Mouse (Mus musculus) neural tube, embryonic 15.5 days (tissue): ENCODE results near the gene Rrnad1. TPM values are rescaled to one million over a fixed set of nuclear protein-coding genes. Genes with fewer than 3 reads are reported as not detected.

ENCODE experiments used
- ATAC-seq: fragments of 200-750 bp; cut with Nextera tagmentation; 2 replicates; pipeline ENCODE4 v1.8.0; 2017; ENCODE audit warnings: mild to moderate bottlenecking, moderate TSS enrichment, moderate library complexity; ENCODE audit not compliant: low FRiP score
- H3K27ac ChIP-seq: fragments of 300-500 bp; sonication (generic); replicated peaks from 2 replicates; pipeline ENCODE4 v1.5.1; 2015; ENCODE audit warnings: mild to moderate bottlenecking, inconsistent platforms
- H3K27me3 ChIP-seq: fragments of 300-500 bp; sonication (generic); replicated peaks from 2 replicates; pipeline ENCODE4 v1.6.1; 2015; ENCODE audit warnings: inconsistent platforms
- H3K36me3 ChIP-seq: fragments of 300-500 bp; sonication (generic); 2 replicates; pipeline ENCODE4 v1.6.1; 2015; ENCODE audit warnings: inconsistent platforms
- H3K4me1 ChIP-seq: fragments of 300-500 bp; sonication (generic); 2 replicates; pipeline ENCODE4 v1.6.1; 2015; ENCODE audit warnings: inconsistent platforms
- H3K4me2 ChIP-seq: fragments of 300-500 bp; sonication (generic); 2 replicates; pipeline ENCODE4 v1.6.1; 2015; ENCODE audit warnings: inconsistent platforms, mild to moderate bottlenecking, moderate library complexity
- H3K4me3 ChIP-seq: fragments of 300-500 bp; sonication (generic); replicated peaks from 2 replicates; pipeline ENCODE4 v1.5.1; 2015; ENCODE audit warnings: mild to moderate bottlenecking, inconsistent platforms
- H3K9ac ChIP-seq: fragments of 300-500 bp; sonication (generic); replicated peaks from 2 replicates; pipeline ENCODE4 v1.6.1; 2015; ENCODE audit warnings: mild to moderate bottlenecking, inconsistent platforms
- H3K9me3 ChIP-seq: fragments of 300-500 bp; sonication (generic); replicated peaks from 2 replicates; pipeline ENCODE4 v1.6.1; 2016; ENCODE audit warnings: inconsistent platforms
- WGBS: fragments of 180-500 bp; shearing (Covaris S2); methylation state at CpG from one replicate; pipeline ENCODE4 v1.1.7; 2015; ENCODE audit warnings: mixed read lengths; 5-methylcytosine and 5-hydroxymethylcytosine counted together
- polyA plus RNA-seq: library from polyadenylated mRNA; unstranded; fragments of >200 nt; fragmentation: Nextera tagmentation; extraction: Ambion mirVana; gene quantifications from 2 replicates; pipeline ENCODE4 v1.2.1, GENCODE M21; 2015

Rrnad1 gene
- polyA plus RNA-seq: 19.3 and 19.7 TPM in 2 replicates

DNA sequence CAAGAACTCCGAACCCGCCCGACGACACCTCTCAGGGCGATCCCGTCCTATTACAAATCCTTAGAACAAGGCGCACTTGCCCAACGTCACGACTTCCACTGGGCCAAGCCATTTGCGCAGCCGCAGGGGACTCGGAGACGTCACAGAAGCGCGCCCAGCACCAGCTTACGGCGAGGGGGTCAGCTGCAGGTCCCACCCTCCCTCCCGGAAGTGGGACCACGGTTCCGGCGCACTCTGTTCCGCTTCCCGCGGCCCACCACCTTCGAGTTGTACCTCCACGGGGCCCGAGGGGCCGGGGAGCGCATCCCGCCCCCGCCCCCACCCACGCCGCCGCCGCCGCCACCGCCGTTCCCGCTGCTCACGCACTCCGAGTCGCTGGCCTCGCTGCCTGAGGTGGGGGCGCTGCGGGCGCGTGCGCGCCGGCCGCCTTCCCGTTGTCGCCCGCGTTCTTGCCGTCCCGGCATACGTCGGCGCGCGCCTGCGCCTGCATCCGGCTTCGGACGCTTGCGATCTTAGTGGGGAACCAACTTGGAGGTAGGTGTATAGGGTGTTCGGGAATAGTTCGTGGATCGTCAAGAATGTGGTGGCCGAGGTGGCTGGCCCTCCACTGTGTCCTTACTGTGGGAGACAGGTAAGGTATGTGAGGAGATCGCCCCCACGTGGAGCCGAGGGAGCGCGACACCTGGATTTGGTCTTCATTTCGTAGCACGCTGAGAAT, at the start of gene Rrnad1, which contains the start of gene Isg20l2:
TSS of gene Rrnad1 (minus strand) at position 640 of the 718 bp plus-strand sequence.
TSS of gene Isg20l2 (plus strand) at position 237 of the 718 bp plus-strand sequence.
- Histone ChIP-seq H3K9ac (peak within 1 kb of the TSS; percentile 87), H3K4me3 (peak within 1 kb of the TSS; percentile 88), H3K27me3 (no peaks in the 10 kb centered on the region), H3K36me3 (peaks cover 41% of the 10 kb centered on the region), H3K27ac (peak within 1 kb of the TSS; percentile 94), H3K4me2 (peak within 1 kb of the TSS; percentile 80), H3K9me3 (no peaks in the 10 kb centered on the region), H3K4me1 (peaks cover 53% of the 10 kb centered on the region)
- peak; percentile 97 for ATAC-seq
- WGBS: under 1% methylated on average over 58 of the region's 78 CpGs

DNA sequence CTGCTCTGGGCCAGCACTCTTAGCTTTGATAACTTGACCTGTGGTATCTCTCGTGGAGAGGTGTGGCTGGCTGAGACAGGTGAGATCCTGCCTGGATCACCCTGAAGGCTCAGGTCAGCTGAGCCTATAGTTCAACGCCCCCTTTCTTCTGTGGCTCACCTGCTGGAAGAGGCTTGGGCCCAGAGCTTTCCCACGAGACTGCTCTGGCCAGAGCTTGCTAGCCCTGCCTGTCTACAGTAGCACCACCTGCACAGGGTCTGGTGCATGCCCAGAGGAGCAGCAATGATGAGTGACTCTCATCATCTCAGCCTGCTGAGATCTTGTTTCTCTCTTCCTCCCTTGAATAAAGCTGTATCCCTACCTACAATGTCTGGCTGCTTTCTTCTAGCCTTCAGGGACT, 49.6 kb upstream of the Rrnad1 start:
- Histone ChIP-seq H3K4me2 (no peak overlapping the region), H3K27me3 (no peaks in the 10 kb centered on the region), H3K4me1 (peaks cover 47% of the 10 kb centered on the region), H3K9me3 (no peaks in the 10 kb centered on the region), H3K4me3 (no peak overlapping the region), H3K27ac (no peak overlapping the region), H3K9ac (no peak overlapping the region), H3K36me3 (no peaks in the 10 kb centered on the region; the same call in 1 of the 2 replicates)
- ATAC-seq: no peak
- WGBS: 78% methylated on average over 3 of the region's 3 CpGs

DNA sequence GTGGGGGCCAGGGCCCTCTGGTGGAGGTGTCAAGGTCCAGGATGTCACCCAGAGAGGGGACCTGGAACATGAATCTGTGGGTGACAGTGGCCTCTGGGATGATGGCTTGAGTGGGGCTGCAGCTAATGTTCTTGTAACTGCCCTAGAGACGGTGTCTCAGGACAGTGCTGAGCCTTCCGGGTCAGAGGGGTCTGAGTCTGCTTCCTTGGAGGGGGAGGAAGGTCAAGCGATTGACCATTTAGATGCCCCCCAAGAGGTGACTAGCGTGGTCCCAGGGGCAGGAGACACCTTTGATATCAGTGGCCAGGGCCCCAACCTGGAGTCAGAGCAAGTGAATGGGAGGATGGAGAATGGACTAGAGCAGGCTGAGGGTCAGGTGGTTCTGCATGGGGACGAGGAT, 49.0 kb upstream of the Rrnad1 start:
- no peaks in the 10 kb centered on the region for H3K27me3 ChIP-seq
- no peak overlapping the region for H3K4me3 ChIP-seq
- no peak overlapping the region for H3K27ac ChIP-seq
- peaks cover 47% of the 10 kb centered on the region for H3K4me1 ChIP-seq
- H3K9me3 ChIP-seq: no peaks in the 10 kb centered on the region
- no peak overlapping the region for H3K9ac ChIP-seq
- WGBS: 87% methylated on average over 5 of the region's 5 CpGs
- H3K36me3 ChIP-seq: no peaks in the 10 kb centered on the region; the same call in 1 of the 2 replicates
- no peak overlapping the region for H3K4me2 ChIP-seq
- ATAC-seq: no peak

DNA sequence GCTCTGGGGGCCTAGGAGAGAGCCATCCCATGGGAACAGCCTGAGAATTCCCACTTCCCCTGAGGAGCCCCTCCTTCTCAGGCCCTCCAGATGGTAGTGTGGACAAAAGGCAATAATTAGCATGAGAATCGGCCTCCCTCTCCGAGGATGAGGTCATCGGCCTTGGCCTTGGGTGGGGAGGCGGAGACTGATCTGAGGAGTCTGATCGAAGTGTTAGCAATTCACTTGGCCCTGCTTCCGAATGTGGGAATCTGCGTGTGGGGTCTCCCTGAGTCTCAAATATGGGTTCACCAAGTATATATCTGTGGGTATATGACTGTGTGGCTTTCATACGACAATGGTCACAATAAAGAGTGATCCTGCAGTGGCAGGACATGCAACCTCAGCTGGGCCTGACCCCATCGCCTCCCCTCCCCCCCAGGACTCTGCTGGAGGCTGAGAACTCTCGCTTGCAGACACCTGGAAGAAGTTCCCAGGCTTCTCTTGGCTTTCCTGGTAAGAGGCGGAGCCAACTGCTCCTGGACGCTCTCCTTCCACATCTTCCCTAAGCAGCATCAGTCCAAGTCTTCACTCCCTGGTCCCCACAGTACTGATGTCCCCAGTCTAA, 44.0 kb upstream of the Rrnad1 start:
- Histone ChIP-seq H3K9ac (peak overlapping the region; percentile 62; the same call in 1 of the 2 replicates), H3K4me3 (peak overlapping the region; percentile 58; the same call in 1 of the 2 replicates)
- 0 out of 2 replicates have a peak, but pooled peaks have one; percentile 15 for ATAC-seq

DNA sequence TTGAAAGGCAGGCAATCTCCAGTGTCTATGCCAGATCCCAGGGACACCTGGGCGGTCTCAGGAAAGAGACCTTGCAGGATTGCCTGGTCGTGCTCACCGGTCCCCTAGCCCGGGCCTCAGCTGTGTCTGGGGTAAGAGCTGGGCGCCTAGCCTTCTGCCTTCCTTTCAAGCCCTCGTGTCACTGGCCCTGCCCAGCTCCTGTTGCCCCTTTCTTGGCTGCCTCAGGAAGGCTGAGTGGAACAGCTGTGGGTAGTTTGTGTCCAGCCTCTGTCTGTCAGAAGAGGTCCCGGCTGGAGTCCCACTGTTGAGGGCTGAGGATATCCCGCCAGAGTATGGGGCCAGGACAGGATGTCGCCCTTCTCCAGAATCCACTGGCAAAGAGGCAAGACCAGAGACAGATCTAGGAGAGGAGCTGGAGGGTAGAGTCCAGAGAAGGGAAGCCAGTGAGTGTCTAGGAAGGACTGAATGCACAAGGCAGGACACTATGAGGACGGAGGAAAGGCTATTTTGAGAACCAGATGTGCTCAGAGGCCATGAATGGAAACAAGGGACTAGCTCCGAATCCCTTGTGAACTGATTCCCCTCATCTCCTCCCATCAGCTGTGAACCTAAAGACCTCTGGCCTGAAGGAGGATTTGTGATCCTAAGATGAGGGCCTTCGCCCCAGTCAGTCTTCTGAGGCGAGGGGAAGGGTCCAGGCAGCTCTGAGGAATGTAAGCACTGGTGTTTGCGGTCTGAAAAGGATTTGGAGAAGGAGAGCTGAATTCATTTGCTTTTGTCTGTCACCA, 43.3 kb upstream of the Rrnad1 start:
- Histone ChIP-seq H3K27me3 (peaks cover 9% of the 10 kb centered on the region; the same call in 1 of the 2 replicates), H3K4me3 (peak overlapping the region; percentile 58), H3K9ac (peak overlapping the region; percentile 62), H3K36me3 (no peaks in the 10 kb centered on the region; the same call in 1 of the 2 replicates), H3K27ac (peak overlapping the region; percentile 76), H3K4me1 (peaks cover 48% of the 10 kb centered on the region), H3K9me3 (no peaks in the 10 kb centered on the region), H3K4me2 (peak overlapping the region; percentile 97)
- WGBS: 23% methylated on average over 14 of the region's 14 CpGs
- ATAC-seq: no peak

More for the DNA sequence above, 44.0 kb upstream of the Rrnad1 start:
- peaks cover 48% of the 10 kb centered on the region for H3K4me1 ChIP-seq
- H3K27ac ChIP-seq: peak overlapping the region; percentile 76
- no peaks in the 10 kb centered on the region for H3K9me3 ChIP-seq
- peaks cover 9% of the 10 kb centered on the region; the same call in 1 of the 2 replicates for H3K27me3 ChIP-seq
- WGBS: 17% methylated on average over 12 of the region's 12 CpGs
- no peaks in the 10 kb centered on the region; the same call in 1 of the 2 replicates for H3K36me3 ChIP-seq
- H3K4me2 ChIP-seq: peak overlapping the region; percentile 97

DNA sequence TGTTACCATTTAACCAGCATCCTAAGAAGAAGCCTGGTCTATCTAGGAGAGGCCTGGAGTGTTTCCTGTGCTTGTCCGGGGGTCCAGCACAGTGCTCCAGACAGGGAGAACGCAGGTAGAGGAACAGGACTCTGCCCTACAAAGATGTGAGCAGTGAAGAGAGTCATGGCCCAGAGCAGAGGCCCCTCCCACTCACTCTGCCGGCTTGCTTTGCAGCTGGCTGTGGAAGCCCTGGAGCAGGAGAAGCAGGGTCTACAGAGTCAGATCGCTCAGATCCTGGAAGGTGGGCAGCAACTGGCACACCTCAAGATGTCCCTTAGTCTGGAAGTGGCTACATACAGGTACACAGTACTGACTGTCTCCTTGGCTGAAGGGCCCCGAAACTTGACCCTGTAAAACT, 42.3 kb upstream of the Rrnad1 start:
- Histone ChIP-seq H3K9ac (peak overlapping the region; percentile 62), H3K27me3 (peaks cover 9% of the 10 kb centered on the region; the same call in 1 of the 2 replicates), H3K27ac (peak overlapping the region; percentile 76; the same call in 1 of the 2 replicates), H3K4me3 (peak overlapping the region; percentile 58), H3K9me3 (no peaks in the 10 kb centered on the region), H3K36me3 (no peaks in the 10 kb centered on the region; the same call in 1 of the 2 replicates), H3K4me1 (peaks cover 48% of the 10 kb centered on the region), H3K4me2 (peak overlapping the region; percentile 97)
- WGBS: 22% methylated on average over 5 of the region's 5 CpGs
- ATAC-seq: no peak

DNA sequence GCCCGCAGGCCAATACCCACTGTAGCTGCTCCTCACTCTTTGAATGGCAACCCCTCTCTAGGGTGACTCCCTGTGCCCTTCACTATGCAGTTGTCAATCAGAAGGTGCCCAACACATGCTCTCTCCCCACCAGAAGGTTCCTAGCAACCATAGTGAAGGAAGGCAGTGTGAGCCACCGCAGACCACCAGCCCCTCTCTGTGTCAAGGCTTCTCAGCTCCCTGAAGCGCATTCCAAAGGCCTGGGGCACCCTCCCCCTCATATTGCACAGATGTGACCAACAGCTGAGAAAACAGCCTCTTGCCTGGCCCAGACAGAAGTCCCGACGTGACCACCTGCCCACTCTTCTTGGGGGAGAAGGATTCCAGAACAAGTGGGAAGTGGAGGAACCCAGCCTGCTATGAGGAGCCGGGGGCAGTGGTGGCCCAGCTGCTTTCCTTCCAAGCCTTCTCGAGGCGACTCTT, 41.7 kb upstream of the Rrnad1 start:
- Histone ChIP-seq H3K4me1 (peaks cover 48% of the 10 kb centered on the region), H3K36me3 (no peaks in the 10 kb centered on the region; the same call in 1 of the 2 replicates), H3K27ac (peak overlapping the region; percentile 76), H3K4me2 (peak overlapping the region; percentile 97), H3K9me3 (no peaks in the 10 kb centered on the region), H3K9ac (peak overlapping the region; percentile 62), H3K4me3 (peak overlapping the region; percentile 58), H3K27me3 (peaks cover 9% of the 10 kb centered on the region; the same call in 1 of the 2 replicates)
- ATAC-seq: peak; percentile 35
- 10% methylated on average over 8 of the region's 8 CpGs for WGBS

DNA sequence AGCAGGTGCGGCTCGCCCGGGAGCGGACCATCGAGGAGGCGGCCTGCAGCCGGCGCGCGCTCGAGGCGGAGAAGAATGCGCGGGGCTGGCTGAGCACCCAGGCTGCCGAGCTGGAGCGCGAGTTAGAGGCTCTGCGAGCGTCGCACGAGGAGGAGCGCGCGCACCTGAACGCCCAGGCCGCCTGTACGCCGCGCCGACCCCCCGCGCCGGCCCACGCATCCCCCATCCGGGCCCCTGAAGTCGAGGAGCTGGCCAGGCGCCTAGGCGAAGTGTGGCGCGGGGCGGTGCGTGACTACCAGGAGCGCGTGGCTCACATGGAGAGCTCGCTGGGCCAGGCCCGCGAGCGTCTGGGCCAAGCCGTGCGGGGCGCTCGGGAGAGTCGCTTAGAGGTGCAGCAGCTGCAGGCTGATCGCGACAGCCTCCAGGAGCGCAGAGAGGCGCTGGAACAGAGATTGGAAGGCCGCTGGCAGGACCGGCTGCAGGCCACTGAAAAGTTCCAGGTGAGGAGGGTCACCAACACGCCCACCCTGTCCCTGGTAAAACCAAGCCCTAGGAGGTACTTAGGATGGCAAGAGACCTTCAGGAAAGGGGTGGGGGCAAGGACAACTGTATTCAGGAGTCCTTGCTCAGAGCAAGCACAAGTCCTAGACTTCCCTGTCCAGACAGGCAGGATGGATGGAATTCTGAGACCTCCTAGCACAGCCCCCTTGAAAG, 41.1 kb upstream of the Rrnad1 start:
- Histone ChIP-seq H3K4me1 (peaks cover 48% of the 10 kb centered on the region), H3K27me3 (peaks cover 9% of the 10 kb centered on the region; the same call in 1 of the 2 replicates), H3K4me2 (peak overlapping the region; percentile 97), H3K9me3 (no peaks in the 10 kb centered on the region), H3K36me3 (no peaks in the 10 kb centered on the region; the same call in 1 of the 2 replicates), H3K9ac (peak overlapping the region; percentile 62), H3K27ac (peak overlapping the region; percentile 76), H3K4me3 (peak overlapping the region; percentile 58)
- ATAC-seq: peak; percentile 35; the same call in 1 of the 2 replicates
- WGBS: under 1% methylated on average over 57 of the region's 60 CpGs

DNA sequence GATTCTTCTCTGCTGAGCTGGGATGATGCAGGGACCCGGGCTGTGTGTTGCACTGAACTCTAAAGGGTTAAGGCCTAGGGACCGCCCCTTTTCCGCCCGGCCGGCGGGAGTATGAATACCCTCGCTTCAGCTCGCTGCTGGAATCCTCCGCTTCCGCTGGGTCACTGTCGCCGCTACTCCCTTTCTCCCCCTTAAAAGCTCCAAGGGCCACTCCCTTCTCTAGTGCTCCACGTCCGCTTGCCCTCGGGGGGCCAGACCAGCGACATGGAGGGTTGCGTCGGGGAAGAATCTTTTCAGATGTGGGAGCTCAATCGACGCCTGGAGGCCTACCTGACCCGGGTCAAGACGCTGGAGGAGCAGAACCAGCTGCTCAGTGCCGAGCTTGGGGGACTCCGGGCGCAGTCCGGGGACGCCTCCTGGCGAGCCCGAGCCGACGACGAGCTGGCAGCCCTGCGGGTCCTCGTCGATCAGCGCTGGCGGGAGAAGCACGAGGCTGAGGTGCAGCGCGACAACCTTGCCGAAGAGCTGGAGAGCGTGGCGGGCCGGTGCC, 40.5 kb upstream of the Rrnad1 start, which contains the start of gene Nes:
TSS of gene Nes (plus strand) at position 140 of the 550 bp plus-strand sequence.
- peaks cover 48% of the 10 kb centered on the region for H3K4me1 ChIP-seq
- no peaks in the 10 kb centered on the region for H3K9me3 ChIP-seq
- peaks cover 9% of the 10 kb centered on the region; the same call in 1 of the 2 replicates for H3K27me3 ChIP-seq
- peak within 1 kb of the TSS; percentile 76 for H3K27ac ChIP-seq
- no peaks in the 10 kb centered on the region for H3K36me3 ChIP-seq
- 0% methylated on average over 44 of the region's 44 CpGs for WGBS
- peak; percentile 73 for ATAC-seq
- H3K4me3 ChIP-seq: peak within 1 kb of the TSS; percentile 58
- peak within 1 kb of the TSS; percentile 97 for H3K4me2 ChIP-seq
- peak within 1 kb of the TSS; percentile 62 for H3K9ac ChIP-seq
